ENCODE assay signal across 29 mouse cellular contexts in the genomic region with DNA sequence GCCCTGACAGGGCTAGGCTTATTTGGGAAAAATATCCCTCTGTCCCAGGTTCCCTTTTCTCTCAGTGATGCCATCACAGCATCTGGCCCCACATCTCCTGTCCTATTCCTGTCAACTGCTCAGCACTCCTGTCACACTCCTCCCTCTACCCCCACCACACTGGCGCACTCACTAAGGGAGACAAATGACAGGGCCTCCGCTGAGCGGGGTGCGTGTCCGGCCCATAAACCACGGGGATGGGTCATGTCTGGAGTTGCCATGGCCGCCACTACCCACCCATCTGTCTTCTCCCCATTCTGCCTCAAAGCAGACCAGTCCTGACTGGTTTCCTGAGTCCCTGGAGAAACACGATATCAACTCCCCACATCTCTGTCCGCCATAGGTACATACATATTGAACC. TPM values are rescaled to one million over a fixed set of nuclear protein-coding genes. Genes with fewer than 3 reads are reported as not detected.
DNase-seq lines count a peak whose midpoint lies in the region; ATAC-seq and TF ChIP-seq lines count a peak whose summit lies in the region.
"Had no signal": no experiment of that assay in that cellular context is flagged by ENCODE, and none has a peak within 500 bp of the region (broad histone marks: within the 10 kb centered on the region; RNA-seq: fewer than 3 reads in every experiment).

No protein-coding gene starts in this region.

- TF ChIP-seq EP300 in liver, postnatal 0 days (IDR thresholded peaks at IDR 0.05; ENCODE audit: low read depth) = no peak

- no peaks in the 10 kb centered on the region for H3K9me3 ChIP-seq in kidney, postnatal 0 days (replicated peaks; ENCODE audit: low read length)
- no peaks in the 10 kb centered on the region for H3K9me3 ChIP-seq in hindbrain, embryonic 11.5 days (ENCODE audit: control insufficient read depth, low read length)
- H3K9me3 ChIP-seq in hindbrain, postnatal 0 days (ENCODE audit: low read length) = no peaks in the 10 kb centered on the region
- H3K9me3 ChIP-seq in liver, postnatal 0 days (ENCODE audit: low read length) = no peaks in the 10 kb centered on the region
- H3K9me3 ChIP-seq: embryonic facial prominence, embryonic 12.5 days; lung, embryonic 15.5 days; midbrain, embryonic 13.5 days; stomach, embryonic 15.5 days had no signal

- H3K4me1 ChIP-seq in kidney, postnatal 0 days (replicated peaks; ENCODE audit: insufficient read depth, low read length) = no peaks in the 10 kb centered on the region
- H3K4me1 ChIP-seq in kidney, adult 2 months (ENCODE audit: control insufficient read depth, insufficient read depth, low read length) = no peaks in the 10 kb centered on the region
- H3K4me1 ChIP-seq in hindbrain, embryonic 11.5 days (replicated peaks; ENCODE audit: control insufficient read depth, insufficient read depth, low read length) = no peaks in the 10 kb centered on the region
- H3K4me1 ChIP-seq in hindbrain, postnatal 0 days (ENCODE audit: insufficient read depth, low read length) = no peaks in the 10 kb centered on the region
- H3K4me1 ChIP-seq in liver, postnatal 0 days (ENCODE audit: insufficient read depth) = no peaks in the 10 kb centered on the region
- H3K4me1 ChIP-seq: embryonic facial prominence, embryonic 12.5 days; lung, embryonic 15.5 days; midbrain, embryonic 13.5 days; stomach, embryonic 15.5 days had no signal

- no peak overlapping the region for H3K4me2 ChIP-seq in kidney, postnatal 0 days (ENCODE audit: low read length)
- H3K4me2 ChIP-seq in hindbrain, embryonic 11.5 days (replicated peaks; ENCODE audit: low read depth, low read length) = no peak overlapping the region
- no peak overlapping the region for H3K4me2 ChIP-seq in hindbrain, postnatal 0 days (ENCODE audit: low read depth, low read length)
- H3K4me2 ChIP-seq in liver, postnatal 0 days (ENCODE audit: low read depth, low read length) = no peak overlapping the region
- H3K4me2 ChIP-seq: embryonic facial prominence, embryonic 12.5 days; lung, embryonic 15.5 days; midbrain, embryonic 13.5 days; stomach, embryonic 15.5 days had no signal

- no peak overlapping the region for H3K4me3 ChIP-seq in kidney, postnatal 0 days (replicated peaks; ENCODE audit: low read depth, low read length)
- no peak overlapping the region for H3K4me3 ChIP-seq in kidney, adult 2 months (ENCODE audit: insufficient read depth, low read depth, low read length)
- no peak overlapping the region for H3K4me3 ChIP-seq in hindbrain, embryonic 11.5 days (ENCODE audit: low read depth, low read length)
- H3K4me3 ChIP-seq in hindbrain, postnatal 0 days (ENCODE audit: low read length) = no peak overlapping the region
- no peak overlapping the region for H3K4me3 ChIP-seq in liver, postnatal 0 days (ENCODE audit: low read depth, low read length)
- H3K4me3 ChIP-seq: embryonic facial prominence, embryonic 12.5 days; lung, embryonic 15.5 days; midbrain, embryonic 13.5 days; stomach, embryonic 15.5 days had no signal

- no peak for TF ChIP-seq POLR2A in kidney, adult 2 months (IDR thresholded peaks at IDR 0.05; ENCODE audit: low read depth, low read length)

- H3K27me3 ChIP-seq in kidney, postnatal 0 days (ENCODE audit: insufficient read depth, low read length) = no peaks in the 10 kb centered on the region
- H3K27me3 ChIP-seq in kidney, adult 2 months (replicated peaks; ENCODE audit: control insufficient read depth, insufficient read depth, low read length) = no peaks in the 10 kb centered on the region
- no peaks in the 10 kb centered on the region for H3K27me3 ChIP-seq in hindbrain, embryonic 11.5 days (ENCODE audit: control insufficient read depth, insufficient read depth, low read length)
- H3K27me3 ChIP-seq in hindbrain, postnatal 0 days (ENCODE audit: insufficient read depth, low read length) = no peaks in the 10 kb centered on the region
- H3K27me3 ChIP-seq in liver, postnatal 0 days (ENCODE audit: insufficient read depth, low read length) = no peaks in the 10 kb centered on the region
- H3K27me3 ChIP-seq: embryonic facial prominence, embryonic 12.5 days; lung, embryonic 15.5 days; midbrain, embryonic 13.5 days; Patski; stomach, embryonic 15.5 days had no signal

- no peak for DNase-seq in frontal cortex, postnatal 10 days (ENCODE audit: low spot score in 2 of 2)
- peak; percentile 32 for DNase-seq in kidney, postnatal 0 days (ENCODE audit: low spot score)
- DNase-seq in kidney, adult 2 months = no peak
- no peak for DNase-seq in hindbrain, embryonic 11.5 days (ENCODE audit: low spot score)
- DNase-seq in hindbrain, postnatal 0 days (ENCODE audit: low spot score) = no peak
- no peak for DNase-seq in liver, postnatal 0 days
- DNase-seq: adrenal gland, postnatal 14 days; cerebellum, adult 2 months; gastrocnemius, postnatal 10 days; heart, postnatal 10 days; kidney, postnatal 10 days; right cerebral cortex, postnatal 14 days; thymus, adult 2 months had no signal

- 28% methylated on average over 9 of the region's 9 CpGs for WGBS in kidney, postnatal 0 days
- WGBS in kidney, adult 2 months = 43% methylated on average over 9 of the region's 9 CpGs
- 76% methylated on average over 9 of the region's 9 CpGs for WGBS in hindbrain, embryonic 11.5 days
- WGBS in hindbrain, postnatal 0 days = 67% methylated on average over 9 of the region's 9 CpGs
- WGBS in liver, postnatal 0 days (ENCODE audit: insufficient replicate concordance) = 82% methylated on average over 9 of the region's 9 CpGs

- TF ChIP-seq CTCF in kidney, postnatal 0 days (IDR thresholded peaks at IDR 0.05; ENCODE audit: low read depth) = no peak
- TF ChIP-seq CTCF in kidney, adult 2 months (conservative IDR thresholded peaks at IDR 0.05; ENCODE audit: insufficient read depth, insufficient read length, low read depth, low read length) = no peak
- no peak for TF ChIP-seq CTCF in hindbrain, postnatal 0 days (IDR thresholded peaks at IDR 0.05; ENCODE audit: low read depth)
- TF ChIP-seq CTCF in liver, postnatal 0 days (IDR thresholded peaks at IDR 0.05; ENCODE audit: low read depth) = no peak

- peaks cover 33% of the 10 kb centered on the region for H3K36me3 ChIP-seq in kidney, postnatal 0 days (ENCODE audit: insufficient read depth, low read length)
- peaks cover 2% of the 10 kb centered on the region; the same call in 1 of the 2 replicates for H3K36me3 ChIP-seq in kidney, adult 2 months (ENCODE audit: control insufficient read depth, insufficient read depth, low read length)
- peaks cover 16% of the 10 kb centered on the region for H3K36me3 ChIP-seq in hindbrain, embryonic 11.5 days (ENCODE audit: control insufficient read depth, insufficient read depth, low read length)
- H3K36me3 ChIP-seq in hindbrain, postnatal 0 days (ENCODE audit: insufficient read depth, low read length) = peaks cover 38% of the 10 kb centered on the region
- H3K36me3 ChIP-seq in liver, postnatal 0 days (replicated peaks; ENCODE audit: insufficient read depth, low read length) = peaks cover 31% of the 10 kb centered on the region

- H3K9ac ChIP-seq in kidney, postnatal 0 days (ENCODE audit: low read depth, low read length) = no peak overlapping the region
- H3K9ac ChIP-seq in hindbrain, embryonic 11.5 days (ENCODE audit: low read depth, low read length) = no peak overlapping the region
- H3K9ac ChIP-seq in hindbrain, postnatal 0 days (replicated peaks; ENCODE audit: low read length) = no peak overlapping the region
- H3K9ac ChIP-seq in liver, postnatal 0 days (replicated peaks) = no peak overlapping the region
- H3K9ac ChIP-seq: embryonic facial prominence, embryonic 12.5 days; lung, embryonic 15.5 days; midbrain, embryonic 13.5 days; stomach, embryonic 15.5 days had no signal

- ATAC-seq in frontal cortex, adult (ENCODE audit: low TSS enrichment) = peak; percentile 31; the same call in 1 of the 2 replicates
- peak; percentile 29; the same call in 1 of the 2 replicates for ATAC-seq in kidney, postnatal 0 days (replicated peaks; ENCODE audit: low FRiP score, low read depth)
- ATAC-seq in hindbrain, embryonic 11.5 days (ENCODE audit: low FRiP score) = peak; percentile 72
- ATAC-seq in hindbrain, postnatal 0 days = 0 out of 2 replicates have a peak, but pooled peaks have one; percentile 31
- no peak for ATAC-seq in liver, postnatal 0 days
- ATAC-seq: activated CD4-positive, CD25-positive, alpha-beta regulatory T cell, adult 4 months; midbrain, embryonic 13.5 days; Patski had no signal

- no peak overlapping the region for H3K27ac ChIP-seq in kidney, postnatal 0 days
- no peak overlapping the region for H3K27ac ChIP-seq in kidney, adult 2 months (ENCODE audit: insufficient read depth, low read depth, low read length)
- H3K27ac ChIP-seq in hindbrain, embryonic 11.5 days (ENCODE audit: low read depth, low read length) = 0 out of 2 replicates have a peak overlapping the region, but pooled peaks have one; percentile 13
- H3K27ac ChIP-seq in hindbrain, postnatal 0 days = no peak overlapping the region
- H3K27ac ChIP-seq in liver, postnatal 0 days (ENCODE audit: low read depth) = no peak overlapping the region
- H3K27ac ChIP-seq: embryonic facial prominence, embryonic 12.5 days; lung, embryonic 15.5 days; macrophage; midbrain, embryonic 13.5 days; stomach, embryonic 15.5 days had no signal

RNA-seq across cellular contexts. Expression of a gene that starts 10.0 kb away (rescaled TPM):
- polyA plus RNA-seq in kidney, postnatal 0 days (2015; fragmentation: Nextera tagmentation; extraction: Ambion mirVana) = 46.6 and 49.3 TPM in 2 replicates
- polyA plus RNA-seq in kidney, adult 2 months (2012; rRNA removed) = 14.8 and 17.0 TPM in 2 replicates
- 76.1 and 82.2 TPM in 2 replicates for polyA plus RNA-seq in hindbrain, embryonic 11.5 days (2014; fragmentation: Nextera tagmentation; extraction: Ambion mirVana)
- total RNA-seq in hindbrain, postnatal 0 days (2014; rRNA removed) = 67.5 and 75.5 TPM in 2 replicates
- 76.5 and 81.4 TPM in 2 replicates for polyA plus RNA-seq in hindbrain, postnatal 0 days (2015; fragmentation: Nextera tagmentation; extraction: Ambion mirVana)
- polyA plus RNA-seq in liver, postnatal 0 days (2015; fragmentation: Nextera tagmentation; extraction: Ambion mirVana) = 14.6 TPM in 2 replicates

RNA-seq across cellular contexts. Expression of a gene that starts 52.2 kb away (rescaled TPM):
- not detected in 2 replicates for polyA plus RNA-seq in kidney, postnatal 0 days (2015; fragmentation: Nextera tagmentation; extraction: Ambion mirVana)
- polyA plus RNA-seq in kidney, adult 2 months (2012; rRNA removed) = not detected in 2 replicates
- polyA plus RNA-seq in hindbrain, embryonic 11.5 days (2014; fragmentation: Nextera tagmentation; extraction: Ambion mirVana) = not detected in 2 replicates
- not detected in 2 replicates for total RNA-seq in hindbrain, postnatal 0 days (2014; rRNA removed)
- polyA plus RNA-seq in hindbrain, postnatal 0 days (2015; fragmentation: Nextera tagmentation; extraction: Ambion mirVana) = not detected in 2 replicates
- polyA plus RNA-seq in liver, postnatal 0 days (2015; fragmentation: Nextera tagmentation; extraction: Ambion mirVana) = not detected in 2 replicates
- total RNA-seq: adrenal gland, postnatal 14 days; common myeloid progenitor, adult 5-6 weeks; gastrocnemius, postnatal 10 days; heart, adult 8-10 months; heart, postnatal 10 days; layer of hippocampus, postnatal 14 days; left cerebral cortex, postnatal 10 days; liver, adult 2 months had no signal
- polyA plus RNA-seq: activated CD4-positive, CD25-positive, alpha-beta regulatory T cell, adult 4 months; cerebellum, adult 2 months; embryonic facial prominence, embryonic 12.5 days; intestine, embryonic 14.5 days; liver, adult 2 months; lung, embryonic 15.5 days; macrophage; midbrain, embryonic 13.5 days; Patski; spleen, adult 2 months; stomach, embryonic 15.5 days; thymus, adult 2 months; urinary bladder, adult 2 months had no signal
